Mouse (Mus musculus) embryonic stem cell, embryonic (primary cell): ENCODE measurements around the gene Magix.

Source experiments
- CTCF ChIA-PET, 4 experiments: fragments of 300-600 bp in 2 of 4; fragments of 350-600 bp in 2 of 4; sonication (Branson Sonifier 250); formaldehyde crosslinking; loops; one replicate each; lab custom pipeline; 2022; ENCODE audit warnings: inconsistent platforms in 2 of 4; lab: Charles Lee
- POLR2A ChIA-PET, 4 experiments: fragments of 300-600 bp in 2 of 4; fragments of 350-600 bp in 2 of 4; sonication (Branson Sonifier 250); formaldehyde crosslinking; loops; one replicate each; lab custom pipeline; 2022; ENCODE audit warnings: antibody characterized with exemption in 4 of 4, inconsistent platforms in 1 of 4; lab: Charles Lee

The Magix gene

DNA sequence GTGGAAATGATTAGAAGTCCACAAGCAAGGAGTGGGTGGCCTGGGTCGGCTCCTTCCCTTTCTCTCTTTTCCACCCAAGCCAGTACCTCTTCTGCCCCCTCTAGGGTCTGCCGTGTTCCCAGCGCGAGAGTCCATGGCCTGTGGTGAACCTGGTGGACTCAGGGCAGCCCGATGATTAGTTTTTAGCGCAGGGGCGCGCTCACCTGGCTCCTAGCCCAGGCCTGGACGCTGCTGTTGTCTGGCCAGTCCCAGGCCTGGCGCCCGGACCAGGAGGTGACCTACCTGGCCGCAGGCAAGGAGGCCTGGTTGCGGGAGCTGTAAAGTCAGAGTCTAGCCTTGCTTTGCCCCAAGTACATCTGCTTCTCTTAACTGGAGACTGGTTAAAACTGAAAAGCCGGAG is at the start of gene Magix:
Magix (minus strand) TSS at position 388 of the 400 bp plus-strand sequence.
- ChIA-PET POLR2A (no interaction called here), CTCF (no interaction called here)

DNA sequence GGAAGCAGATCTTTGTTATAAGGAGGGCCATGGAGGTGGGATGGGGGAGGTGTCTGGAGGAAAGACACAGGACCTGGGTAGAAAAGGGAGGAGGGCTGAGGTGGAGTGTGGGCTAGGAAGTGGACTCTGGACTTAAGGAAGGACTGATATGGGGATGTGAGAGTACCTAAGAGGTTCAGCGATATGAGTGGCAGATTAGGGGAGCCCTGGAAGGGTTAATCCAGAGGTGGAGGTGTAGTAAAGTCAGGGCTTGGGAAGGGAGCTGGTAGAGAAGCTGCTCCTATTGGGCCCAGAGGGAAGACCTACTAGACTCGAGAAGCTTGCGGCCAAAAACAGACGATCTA is 47.8 kb upstream of the Magix start:
- CTCF ChIA-PET: interaction anchor here in 2 of 4 experiments (0.6 to 1.4 kb wide), 2 partner anchors 36 to 58 kb away, joined by 3 read pairs; no protein-coding TSS in a partner anchor
- POLR2A ChIA-PET: interaction anchor here (0.6 to 9.2 kb wide), 18 partner anchors 10 to 417 kb away, joined by 3 to 61 read pairs (median 4); partner anchors contain the start of genes Ccdc120 (in 1 of the 4), Gpkow (in 1 of the 4), Hdac6 (in 1 of the 4) and Rbm3 (in 1 of the 4)

DNA sequence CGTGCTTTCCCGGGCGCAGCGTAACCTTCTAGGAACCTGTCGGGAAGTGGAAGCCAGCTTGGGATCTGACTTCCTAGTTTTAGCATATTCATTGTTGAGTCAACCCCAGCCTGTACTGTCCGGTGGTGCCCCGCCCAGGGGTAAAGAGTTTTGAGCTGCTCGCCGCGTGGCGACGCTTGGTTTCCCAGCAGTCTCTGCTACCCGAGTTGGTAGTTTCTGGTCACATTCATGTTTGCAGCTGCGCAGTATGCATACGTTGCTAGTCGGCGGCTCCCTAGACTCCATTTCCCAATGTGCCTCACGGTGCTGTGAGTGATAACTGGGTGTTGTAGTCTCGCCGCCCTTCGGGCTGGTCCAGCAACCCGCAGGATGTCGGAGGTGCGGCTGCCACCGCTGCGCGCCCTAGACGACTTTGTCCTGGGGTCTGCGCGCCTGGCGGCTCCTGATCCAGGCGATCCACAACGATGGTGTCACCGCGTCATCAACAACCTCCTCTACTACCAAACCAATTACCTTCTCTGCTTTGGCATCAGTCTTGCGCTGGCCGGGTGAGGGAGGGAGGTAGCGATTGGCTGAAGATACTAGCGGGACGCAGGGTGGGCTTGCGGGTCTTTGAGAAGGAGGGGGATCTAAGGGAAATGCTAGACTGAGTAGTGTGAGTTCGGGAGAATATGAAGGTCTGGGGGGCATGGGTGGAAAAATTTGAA is 47.3 kb upstream of the Magix start, which contains the start of gene Praf2:
Praf2 (plus strand) TSS at position 225 of the 707 bp plus-strand sequence.
- CTCF ChIA-PET: interaction anchor here in 2 of 4 experiments (0.6 to 1.4 kb wide), 4 partner anchors 35 to 307 kb away, joined by 3 read pairs; no protein-coding TSS in a partner anchor

DNA sequence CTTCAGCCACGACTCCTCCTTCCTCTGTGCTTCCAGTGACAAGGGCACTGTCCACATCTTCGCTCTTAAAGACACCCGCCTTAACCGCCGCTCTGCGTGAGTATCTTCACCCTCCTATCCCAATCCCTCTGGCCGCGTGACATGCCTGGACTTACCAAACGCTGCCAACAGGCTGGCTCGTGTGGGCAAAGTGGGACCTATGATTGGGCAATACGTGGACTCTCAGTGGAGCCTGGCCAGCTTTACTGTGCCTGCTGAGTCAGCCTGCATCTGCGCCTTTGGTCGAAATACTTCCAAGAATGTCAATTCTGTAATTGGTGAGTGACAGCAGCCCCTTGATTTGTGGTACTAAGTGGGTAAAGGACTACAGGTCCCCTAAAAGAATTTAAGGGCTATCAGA is 46.1 kb upstream of the Magix start:
- POLR2A ChIA-PET: interaction anchor here in 3 of 4 experiments (0.6 to 9.2 kb wide), 14 partner anchors 10 to 419 kb away, joined by 3 to 61 read pairs (median 10); partner anchors contain the start of genes Wdr45 (in 2 of the 3), Hdac6 (in 1 of the 3), Otud5 (in 1 of the 3) and Rbm3 (in 1 of the 3)
- CTCF ChIA-PET: interaction anchor here in 1 of 4 experiments (1.0 to 1.4 kb wide), 3 partner anchors 34 to 306 kb away, joined by 3 read pairs; no protein-coding TSS in a partner anchor

More for the DNA sequence above, 47.3 kb upstream of the Magix start, which contains the start of gene Praf2:
- POLR2A ChIA-PET: interaction anchor here (0.6 to 9.2 kb wide), 29 partner anchors 9 to 417 kb away, joined by 3 to 61 read pairs (median 4); partner anchors contain the start of genes Otud5 (in 2 of the 4), Wdr45 (in 2 of the 4), Ccdc120 (in 1 of the 4) and Gpkow (in 1 of the 4)

DNA sequence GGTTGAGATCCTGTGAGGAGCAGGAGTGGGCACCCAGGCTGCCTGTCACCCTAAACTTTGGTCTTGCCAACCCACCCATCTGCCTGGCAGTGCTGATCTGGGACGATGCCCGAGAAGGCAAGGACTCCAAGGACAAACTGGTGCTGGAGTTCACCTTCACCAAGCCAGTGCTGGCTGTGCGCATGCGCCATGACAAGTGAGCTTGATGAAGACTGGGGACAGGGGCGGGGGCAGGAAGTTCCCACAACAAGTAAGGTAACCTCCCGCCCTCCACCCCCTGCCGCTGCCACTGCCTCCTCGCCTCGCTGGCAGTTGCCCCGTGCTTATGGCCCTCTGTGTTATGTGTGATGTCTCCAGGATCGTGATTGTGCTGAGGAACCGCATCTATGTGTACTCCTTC is 44.8 kb upstream of the Magix start:
- POLR2A ChIA-PET: interaction anchor here in 3 of 4 experiments (0.8 to 9.2 kb wide), 17 partner anchors 8 to 407 kb away, joined by 3 to 61 read pairs (median 4); partner anchors contain the start of genes Wdr45 (in 2 of the 3), Clcn5 (in 1 of the 3), Gpkow (in 1 of the 3) and Tfe3 (in 1 of the 3)
- CTCF ChIA-PET: interaction anchor here in 3 of 4 experiments (0.6 to 1.6 kb wide), 3 partner anchors 8 to 17 kb away, joined by 3 to 5 read pairs (median 4); no protein-coding TSS in a partner anchor

DNA sequence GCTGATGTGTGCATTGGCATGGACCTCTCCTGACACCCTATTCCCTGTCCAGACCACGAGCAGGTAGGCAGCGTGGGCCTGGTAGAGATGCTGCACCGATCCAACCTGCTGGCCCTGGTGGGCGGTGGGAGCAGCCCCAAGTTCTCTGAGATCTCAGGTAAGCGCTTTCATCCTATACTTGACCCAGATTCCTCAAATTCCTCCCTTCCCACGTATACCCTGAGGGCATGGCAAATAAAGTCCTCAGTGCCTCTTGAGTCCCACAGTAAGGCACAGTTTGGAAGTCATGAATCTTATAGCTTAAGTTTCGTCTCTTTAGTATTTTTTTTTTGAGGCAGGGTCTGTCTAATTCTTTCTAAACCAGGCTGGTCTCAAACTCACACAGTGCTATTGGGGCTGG is 43.1 kb upstream of the Magix start:
- ChIA-PET POLR2A (interaction anchor here in 3 of 4 experiments (0.6 to 9.2 kb wide), 13 partner anchors 9 to 258 kb away, joined by 3 to 61 read pairs (median 4); partner anchors contain the start of genes Wdr45 (in 2 of the 3), Cacna1f (in 1 of the 3), Gpkow (in 1 of the 3) and Otud5 (in 1 of the 3)), CTCF (interaction anchor here in 2 of 4 experiments (0.7 to 1.0 kb wide), 2 partner anchors 10 kb away, joined by 3 read pairs; no protein-coding TSS in a partner anchor)

DNA sequence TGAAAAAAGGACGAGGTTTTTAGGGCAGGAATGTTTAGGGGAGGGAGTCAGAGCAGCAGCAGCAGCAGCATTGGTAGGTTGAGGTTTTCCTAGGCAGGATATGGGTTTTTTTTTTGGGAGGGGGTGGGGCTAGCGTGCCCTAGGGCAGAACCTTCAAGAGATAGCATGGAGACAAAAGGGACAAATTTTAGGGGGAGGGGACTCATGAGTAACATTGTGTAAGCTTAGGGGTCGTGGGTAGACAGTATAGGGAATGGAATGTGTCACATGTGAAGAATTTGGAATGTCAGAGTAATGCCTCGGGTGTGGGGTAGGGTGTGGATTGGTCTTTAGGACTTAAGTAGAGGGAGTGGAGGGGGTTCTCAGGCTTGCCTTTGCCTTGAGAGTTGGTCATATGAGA is 41.6 kb upstream of the Magix start:
- ChIA-PET POLR2A (interaction anchor here in 3 of 4 experiments (0.6 to 9.2 kb wide), 28 partner anchors 8 to 421 kb away, joined by 3 to 61 read pairs (median 4); partner anchors contain the start of genes Hdac6 (in 2 of the 3), Tfe3 (in 2 of the 3), Clcn5 (in 1 of the 3) and Kcnd1 (in 1 of the 3)), CTCF (interaction anchor here in 2 of 4 experiments (1.0 to 1.4 kb wide), 2 partner anchors 11 to 30 kb away, joined by 3 read pairs; no protein-coding TSS in a partner anchor)

DNA sequence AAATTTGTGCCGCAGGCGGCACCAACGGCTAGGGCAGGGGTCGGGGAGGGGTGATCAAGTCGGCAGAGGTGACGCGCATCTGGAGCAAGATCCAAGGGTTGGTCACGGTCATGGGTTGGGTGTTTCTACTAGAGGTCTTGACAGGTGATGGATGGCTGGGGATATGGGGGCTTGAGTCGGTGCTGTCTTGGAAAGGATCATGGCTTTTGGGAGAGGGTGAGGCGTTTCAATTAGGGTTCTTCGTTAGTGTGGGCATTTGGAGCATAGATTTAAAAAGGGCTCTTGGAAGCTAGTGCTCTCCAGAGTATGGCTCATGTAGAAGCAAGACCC is 41.2 kb upstream of the Magix start:
- CTCF ChIA-PET: interaction anchor here in 1 of 4 experiments (1.4 kb wide), 1 partner anchor 29 kb away, joined by 3 read pairs; no protein-coding TSS in a partner anchor
- POLR2A ChIA-PET: interaction anchor here in 3 of 4 experiments (0.6 to 9.2 kb wide), 26 partner anchors 9 to 422 kb away, joined by 3 to 61 read pairs (median 3); partner anchors contain the start of genes Hdac6 (in 2 of the 3), Tfe3 (in 2 of the 3), Clcn5 (in 1 of the 3) and Kcnd1 (in 1 of the 3)

DNA sequence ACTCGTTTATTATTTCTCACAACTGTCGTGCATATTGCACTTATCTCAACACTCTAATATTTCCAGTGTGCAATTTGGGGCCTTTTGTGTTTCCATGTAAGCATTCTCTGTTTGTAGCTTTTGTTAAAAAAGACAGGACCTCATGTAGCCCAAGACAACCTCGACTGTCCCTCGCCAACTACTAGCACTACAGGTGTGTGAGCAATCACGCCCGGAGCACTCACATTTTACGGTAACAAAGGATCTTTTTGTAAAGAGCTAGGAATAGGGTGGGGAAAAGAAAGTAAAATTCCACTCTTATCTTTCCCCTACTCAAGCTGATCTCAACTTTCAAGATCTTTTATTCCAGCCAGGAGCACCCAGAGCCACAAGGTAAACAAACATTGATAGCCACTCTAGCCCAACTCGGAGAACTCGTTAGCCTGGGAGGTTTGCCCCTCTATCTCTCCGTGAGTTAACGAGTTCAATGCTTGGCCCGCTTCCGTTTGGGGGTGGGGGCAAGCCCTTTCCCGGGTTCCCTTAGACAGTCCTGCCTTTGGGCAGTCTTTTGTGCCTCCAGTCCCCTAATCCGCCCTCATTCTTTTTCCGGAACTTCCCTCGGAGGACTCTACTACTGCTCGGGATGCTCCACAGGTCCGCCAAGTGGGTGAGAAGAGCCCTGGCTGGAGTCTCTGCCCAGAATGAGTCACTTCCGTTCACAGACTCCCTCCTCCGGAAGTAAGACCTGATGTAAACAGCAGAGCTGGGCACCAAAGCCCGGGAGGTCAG is 40.6 kb upstream of the Magix start, which contains the start of gene Gm45208:
Gm45208 (plus strand) TSS at position 732 of the 768 bp plus-strand sequence.
- ChIA-PET CTCF (interaction anchor here in 1 of 4 experiments (1.4 kb wide), 1 partner anchor 29 kb away, joined by 3 read pairs; no protein-coding TSS in a partner anchor), POLR2A (interaction anchor here in 3 of 4 experiments (0.6 to 9.2 kb wide), 28 partner anchors 9 to 422 kb away, joined by 3 to 61 read pairs (median 3); partner anchors contain the start of genes Hdac6 (in 2 of the 3), Tfe3 (in 2 of the 3), Clcn5 (in 1 of the 3) and Gpkow (in 1 of the 3))

DNA sequence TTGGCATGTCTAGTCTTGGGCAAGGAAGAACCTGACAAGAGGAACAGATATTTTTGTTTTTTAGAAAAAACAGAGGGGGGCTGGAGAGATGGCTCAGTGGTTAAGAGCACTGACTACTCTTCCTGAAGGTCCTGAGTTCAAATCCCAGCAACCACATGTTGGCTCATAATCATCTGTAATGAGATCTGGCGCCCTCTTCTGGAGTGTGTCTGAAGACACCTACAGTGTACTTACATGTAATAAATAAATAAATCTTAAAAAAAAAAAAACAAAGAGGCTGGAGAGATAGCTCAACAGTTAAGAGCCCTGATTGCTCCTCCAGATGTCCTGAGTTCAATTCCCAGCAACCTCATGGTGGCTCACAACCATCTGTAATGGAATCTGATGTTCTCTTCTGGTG is 35.0 kb upstream of the Magix start:
- ChIA-PET POLR2A (interaction anchor here in 2 of 4 experiments (1.2 to 5.1 kb wide), 7 partner anchors 10 to 293 kb away, joined by 3 to 60 read pairs (median 12); partner anchors contain the start of gene Praf2 (in 2 of the 2)), CTCF (interaction anchor here in 2 of 4 experiments (0.6 to 0.7 kb wide), 2 partner anchors 95 to 290 kb away, joined by 3 to 4 read pairs; no protein-coding TSS in a partner anchor)

DNA sequence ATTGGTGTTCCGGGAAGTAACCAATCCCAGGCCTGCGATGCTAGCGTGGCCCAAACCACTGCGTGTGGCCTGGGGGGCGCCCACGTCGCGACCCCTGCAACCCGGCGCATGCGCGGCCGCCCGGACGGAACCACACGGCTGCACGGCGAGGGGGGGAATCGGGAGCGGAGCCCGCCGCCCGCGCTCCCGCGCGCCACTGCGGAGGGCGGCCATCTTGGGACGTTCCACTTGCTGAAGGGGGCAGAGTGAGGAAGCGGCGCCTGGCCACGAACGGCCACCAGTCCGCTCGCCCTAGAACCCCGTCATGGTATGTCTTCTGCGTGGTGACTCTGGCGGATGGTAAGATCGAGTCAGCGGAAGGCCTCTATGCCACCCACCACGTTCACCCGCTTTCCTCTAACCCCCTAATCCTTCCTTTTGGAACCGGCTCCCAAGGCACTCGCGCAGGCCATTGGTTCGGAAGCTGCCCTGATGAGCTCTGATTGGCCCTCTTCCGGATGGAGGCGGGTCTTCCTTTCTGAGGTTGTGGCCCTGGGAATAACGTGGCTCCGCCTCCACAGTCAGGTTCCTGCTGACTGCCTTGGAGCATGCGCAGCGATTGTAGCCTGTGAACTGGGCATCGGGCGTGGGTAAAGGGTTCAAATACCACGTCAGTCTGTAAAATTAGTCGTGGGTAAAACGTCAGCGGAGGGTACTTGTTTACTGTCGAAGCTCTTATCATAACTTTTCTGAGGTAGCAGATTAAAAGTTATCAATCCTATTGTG is 33.3 kb upstream of the Magix start, which contains the start of gene Wdr45:
Wdr45 (plus strand) TSS at position 199 of the 765 bp plus-strand sequence.
- ChIA-PET POLR2A (interaction anchor here in 2 of 4 experiments (0.5 to 5.1 kb wide), 29 partner anchors 10 to 525 kb away, joined by 3 to 60 read pairs (median 3); partner anchors contain the start of genes Praf2 (in 2 of the 2), Ccdc120 (in 1 of the 2), Foxp3 (in 1 of the 2) and Gpkow (in 1 of the 2)), CTCF (interaction anchor here in 1 of 4 experiments (0.5 to 2.2 kb wide), 4 partner anchors 35 to 449 kb away, joined by 3 to 8 read pairs (median 4); no protein-coding TSS in a partner anchor)

DNA sequence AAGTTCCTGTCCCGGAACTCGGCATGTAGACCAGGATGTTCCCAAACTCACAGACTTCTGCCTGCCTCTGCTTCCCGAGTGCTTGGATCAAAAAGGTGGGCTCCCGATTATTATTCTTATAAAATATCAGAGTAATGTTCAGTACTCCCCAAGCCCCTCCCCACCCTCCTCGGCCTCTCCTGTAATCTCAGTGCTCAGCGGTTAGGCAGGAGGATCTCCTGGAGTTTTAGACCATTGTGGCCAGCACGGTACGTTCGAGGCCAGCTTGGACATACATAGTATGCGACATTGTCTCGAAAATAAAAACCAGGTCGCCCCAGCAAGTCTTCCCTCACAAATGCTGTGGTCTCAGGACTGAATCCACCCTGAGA is 32.7 kb upstream of the Magix start:
- POLR2A ChIA-PET: interaction anchor here in 2 of 4 experiments (0.6 to 5.1 kb wide), 22 partner anchors 11 to 525 kb away, joined by 3 to 60 read pairs (median 4); partner anchors contain the start of genes Praf2 (in 2 of the 2), Ccdc120 (in 1 of the 2), Foxp3 (in 1 of the 2) and Gpkow (in 1 of the 2)
- CTCF ChIA-PET: interaction anchor here in 1 of 4 experiments (0.5 to 2.2 kb wide), 4 partner anchors 34 to 450 kb away, joined by 3 to 8 read pairs (median 4); no protein-coding TSS in a partner anchor

DNA sequence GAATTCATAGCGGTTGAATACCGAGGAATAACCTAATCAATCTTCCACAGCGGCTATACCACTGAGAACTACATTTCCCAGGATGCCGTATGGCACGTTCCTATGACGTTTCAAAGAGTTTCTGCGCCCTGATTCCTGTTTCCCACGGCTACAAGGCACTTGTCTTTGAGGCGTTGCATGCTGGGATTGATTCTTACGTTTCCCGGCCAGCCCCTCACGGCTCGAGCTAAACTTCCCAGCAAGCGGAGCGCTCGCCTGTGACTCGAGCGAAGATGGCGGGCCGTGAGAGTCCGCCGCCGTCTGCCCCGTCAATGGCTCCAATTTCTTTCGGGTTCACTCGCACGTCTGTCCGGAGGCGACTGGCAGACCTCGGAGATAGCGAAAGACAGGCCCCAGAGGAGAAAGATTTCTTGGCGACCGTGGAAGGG is 15.9 kb upstream of the Magix start, which contains the start of gene Gpkow:
Gpkow (plus strand) TSS at position 178 of the 428 bp plus-strand sequence.
- POLR2A ChIA-PET: interaction anchor here (0.6 to 1.9 kb wide), 20 partner anchors 9 to 495 kb away, joined by 3 to 11 read pairs (median 4); partner anchors contain the start of genes Ccdc22 (in 1 of the 4), Foxp3 (in 1 of the 4), Gm45208 (in 1 of the 4) and Plp2 (in 1 of the 4)
- CTCF ChIA-PET: interaction anchor here in 1 of 4 experiments (0.9 to 1.9 kb wide), 3 partner anchors 17 to 51 kb away, joined by 3 to 5 read pairs (median 4); no protein-coding TSS in a partner anchor

DNA sequence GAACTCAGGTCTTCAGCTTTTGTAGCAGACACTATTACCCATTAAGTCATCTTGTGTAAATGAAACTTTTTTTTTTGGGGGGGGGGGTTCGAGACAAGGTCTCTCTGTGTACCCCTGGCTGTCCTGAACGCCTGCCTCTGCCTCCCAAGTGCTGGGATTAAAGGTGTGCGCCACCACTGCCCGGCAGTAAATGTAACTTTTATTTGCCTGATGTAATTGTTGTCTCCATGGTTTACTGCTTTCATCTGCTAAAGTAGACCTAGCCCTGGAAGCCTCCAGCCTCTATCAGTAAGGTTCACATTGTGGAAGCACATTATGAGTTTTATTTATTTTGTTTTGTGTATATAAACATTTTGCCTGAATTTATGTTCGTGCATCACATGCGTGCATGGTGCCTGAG is 15.5 kb upstream of the Magix start:
- POLR2A ChIA-PET: interaction anchor here (0.6 to 1.9 kb wide), 18 partner anchors 8 to 496 kb away, joined by 3 to 11 read pairs (median 3); partner anchors contain the start of genes Ccdc22 (in 1 of the 4), Foxp3 (in 1 of the 4), Plp2 (in 1 of the 4) and Ppp1r3f (in 1 of the 4)
- CTCF ChIA-PET: interaction anchor here in 1 of 4 experiments (0.9 to 1.9 kb wide), 3 partner anchors 17 to 51 kb away, joined by 3 to 5 read pairs (median 4); no protein-coding TSS in a partner anchor

DNA sequence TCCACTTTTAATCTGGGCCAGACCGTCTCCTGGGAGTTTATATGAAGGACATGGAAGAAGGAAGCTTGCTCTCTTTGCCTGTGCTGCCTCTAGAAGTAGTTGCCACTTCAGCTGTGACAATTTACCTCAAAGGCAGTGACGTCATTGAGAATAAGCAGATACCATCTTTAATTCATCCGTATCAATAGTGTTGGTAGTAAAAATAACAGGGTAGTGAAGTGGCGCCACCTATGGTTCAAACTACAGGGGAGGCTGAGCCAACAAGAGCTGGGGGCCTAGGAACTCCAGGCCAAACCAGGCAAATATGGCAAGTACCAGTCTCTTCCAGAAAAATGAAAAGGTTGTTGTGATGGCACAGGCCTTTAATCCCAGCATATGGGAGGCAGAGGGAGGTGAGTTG is 11.8 kb upstream of the Magix start:
- CTCF ChIA-PET: interaction anchor here (0.6 to 1.5 kb wide), 23 partner anchors 13 to 320 kb away, joined by 3 to 10 read pairs (median 3); partner anchors contain the start of genes Gm45208 (in 1 of the 4) and Praf2 (in 1 of the 4)
- POLR2A ChIA-PET: interaction anchor here in 3 of 4 experiments (0.6 to 1.5 kb wide), 8 partner anchors 10 to 326 kb away, joined by 3 to 6 read pairs (median 4); partner anchors contain the start of genes Otud5 (in 1 of the 3) and Ppp1r3f (in 1 of the 3)
